Mouse (Mus musculus) midbrain, embryonic 14.5 days (tissue): Measurements from ENCODE around the gene Tomm34. TPM values are rescaled to one million over a fixed set of nuclear protein-coding genes. Genes with fewer than 3 reads are reported as not detected.

Source experiments
- ATAC-seq: fragments of 200-750 bp; cut with Nextera tagmentation; 2 replicates; pipeline ENCODE4 v1.8.0; 2017; ENCODE audit warnings: moderate number of reproducible peaks, moderate library complexity; ENCODE audit not compliant: low FRiP score, low TSS enrichment
- DNase-seq: peaks from one replicate; pipeline ENCODE4 v3.0.0-alpha.2; 2015
- H3K27ac ChIP-seq: fragments of 300-500 bp; sonication (generic); replicated peaks from 2 replicates; pipeline ENCODE4 v1.5.1; 2014; ENCODE audit warnings: mild to moderate bottlenecking, low read depth, low read length, moderate library complexity
- H3K27me3 ChIP-seq: fragments of 300-500 bp; sonication (generic); 2 replicates; pipeline ENCODE4 v1.6.1; 2014; ENCODE audit warnings: low read length, control low read depth, mixed read lengths; ENCODE audit not compliant: control insufficient read depth, insufficient read depth
- H3K36me3 ChIP-seq: fragments of 300-500 bp; sonication (generic); 2 replicates; pipeline ENCODE4 v1.6.1; 2014; ENCODE audit warnings: low read length, control low read depth; ENCODE audit not compliant: control insufficient read depth, insufficient read depth
- H3K4me1 ChIP-seq: fragments of 300-500 bp; sonication (generic); 2 replicates; pipeline ENCODE4 v1.6.1; 2014; ENCODE audit warnings: mild to moderate bottlenecking, antibody characterized with exemption, low read length, control low read depth; ENCODE audit not compliant: control insufficient read depth, insufficient read depth
- H3K4me2 ChIP-seq: fragments of 300-500 bp; sonication (generic); 2 replicates; pipeline ENCODE4 v1.6.1; 2014; ENCODE audit warnings: mild to moderate bottlenecking, low read length, moderate library complexity
- H3K4me3 ChIP-seq: fragments of 300-500 bp; sonication (generic); replicated peaks from 2 replicates; pipeline ENCODE4 v1.5.1; 2014; ENCODE audit warnings: low read depth, low read length
- H3K9ac ChIP-seq: fragments of 300-500 bp; sonication (generic); replicated peaks from 2 replicates; pipeline ENCODE4 v1.6.1; 2014; ENCODE audit warnings: mild to moderate bottlenecking, low read length, moderate library complexity
- H3K9me3 ChIP-seq: fragments of 300-500 bp; sonication (generic); 2 replicates; pipeline ENCODE4 v1.6.1; 2016; ENCODE audit warnings: low read length, control low read depth, mixed read lengths; ENCODE audit not compliant: control insufficient read depth
- WGBS: fragments of 180-500 bp; shearing (Covaris S2); extraction: QIAGEN DNeasy Blood & Tissue Kit; methylation state at CpG from one replicate; pipeline ENCODE4 v1.1.7; 2014; 5-methylcytosine and 5-hydroxymethylcytosine counted together
- polyA plus RNA-seq: library from polyadenylated mRNA; unstranded; fragments of >200 nt; fragmentation: Nextera tagmentation; extraction: Ambion mirVana; gene quantifications from 2 replicates; pipeline ENCODE4 v1.2.1, GENCODE M21; 2014

Tomm34 gene
- polyA plus RNA-seq, 1 experiment from 2014 or later, result 50.3 TPM

DNA sequence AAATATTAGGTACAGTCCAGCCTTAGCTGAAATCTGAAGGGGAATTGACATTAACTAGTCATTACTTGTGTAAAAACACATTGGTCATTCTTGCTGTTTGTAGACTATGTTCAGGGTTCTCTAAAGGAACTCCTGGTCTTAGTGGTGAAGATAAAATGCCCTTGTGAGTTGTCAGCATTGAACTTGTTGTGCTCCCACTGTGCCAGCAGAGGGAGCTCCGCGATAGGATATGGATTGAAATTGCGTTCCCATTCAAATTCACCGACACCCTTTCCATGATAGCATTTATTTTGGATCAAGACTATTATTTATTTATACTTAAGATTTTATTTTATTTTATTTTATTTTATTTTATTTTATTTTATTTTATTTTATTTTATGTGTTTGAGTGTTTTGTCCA is 32.5 kb upstream of the Tomm34 start:
- Histone ChIP-seq H3K27ac (no peak overlapping the region), H3K4me1 (no peaks in the 10 kb centered on the region), H3K4me3 (no peak overlapping the region), H3K9me3 (no peaks in the 10 kb centered on the region), H3K36me3 (peaks cover 58% of the 10 kb centered on the region), H3K27me3 (no peaks in the 10 kb centered on the region), H3K9ac (no peak overlapping the region), H3K4me2 (no peak overlapping the region)
- ATAC-seq, result no peak
- peak; percentile 86 for DNase-seq
- 34% methylated on average over 4 of the region's 4 CpGs for WGBS

DNA sequence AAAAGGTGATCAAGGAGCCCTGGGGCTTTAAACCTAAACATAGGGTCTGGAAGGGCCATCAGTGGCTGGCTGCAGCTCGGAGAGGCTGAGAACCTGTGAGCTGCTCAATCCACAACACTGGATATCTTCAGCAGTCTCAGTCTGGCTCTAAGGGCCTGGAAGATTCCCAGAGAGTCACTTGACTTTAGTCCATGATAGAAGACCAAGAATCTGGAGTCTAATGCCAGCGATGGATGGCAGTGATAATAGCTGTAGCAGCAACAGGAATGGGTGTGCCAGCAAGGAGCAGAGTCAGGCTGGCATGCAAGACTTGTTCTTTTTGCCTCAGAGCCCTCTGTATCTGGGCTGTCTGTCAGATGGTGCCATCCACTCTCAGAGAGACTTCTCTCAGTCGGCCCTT is 31.4 kb upstream of the Tomm34 start:
- DNase-seq, result no peak
- Histone ChIP-seq H3K4me3 (no peak overlapping the region), H3K27me3 (no peaks in the 10 kb centered on the region), H3K27ac (no peak overlapping the region), H3K36me3 (peaks cover 61% of the 10 kb centered on the region), H3K4me1 (no peaks in the 10 kb centered on the region), H3K9me3 (no peaks in the 10 kb centered on the region), H3K9ac (no peak overlapping the region), H3K4me2 (no peak overlapping the region)
- WGBS, result 92% methylated on average over 3 of the region's 3 CpGs
- ATAC-seq, result no peak

DNA sequence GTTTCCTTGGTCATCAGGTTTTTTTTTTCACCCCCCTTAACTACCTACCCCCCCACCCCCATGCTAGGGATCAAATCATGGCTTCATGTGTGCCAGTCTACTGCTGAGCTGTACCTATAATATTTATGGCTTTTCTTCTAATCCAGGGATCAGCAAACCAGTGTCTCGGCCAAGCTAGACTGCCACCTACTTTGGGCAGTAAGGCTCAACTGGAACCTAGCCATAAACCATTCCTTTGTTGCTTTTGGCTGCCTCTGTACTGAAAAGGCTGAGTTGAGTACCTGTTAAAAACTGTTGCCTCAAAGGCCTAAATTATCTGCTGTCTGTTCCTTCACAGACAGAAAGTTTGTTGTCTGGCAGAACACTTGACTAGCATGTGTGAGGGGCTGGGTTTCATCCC is 31.0 kb upstream of the Tomm34 start:
- Histone ChIP-seq H3K9ac (no peak overlapping the region), H3K4me3 (no peak overlapping the region), H3K9me3 (no peaks in the 10 kb centered on the region), H3K27me3 (no peaks in the 10 kb centered on the region), H3K4me1 (no peaks in the 10 kb centered on the region), H3K4me2 (no peak overlapping the region), H3K27ac (no peak overlapping the region), H3K36me3 (peaks cover 61% of the 10 kb centered on the region)
- ATAC-seq (no peak), DNase-seq (no peak)
- WGBS, result 96% methylated on average over 1 of the region's 1 CpGs

DNA sequence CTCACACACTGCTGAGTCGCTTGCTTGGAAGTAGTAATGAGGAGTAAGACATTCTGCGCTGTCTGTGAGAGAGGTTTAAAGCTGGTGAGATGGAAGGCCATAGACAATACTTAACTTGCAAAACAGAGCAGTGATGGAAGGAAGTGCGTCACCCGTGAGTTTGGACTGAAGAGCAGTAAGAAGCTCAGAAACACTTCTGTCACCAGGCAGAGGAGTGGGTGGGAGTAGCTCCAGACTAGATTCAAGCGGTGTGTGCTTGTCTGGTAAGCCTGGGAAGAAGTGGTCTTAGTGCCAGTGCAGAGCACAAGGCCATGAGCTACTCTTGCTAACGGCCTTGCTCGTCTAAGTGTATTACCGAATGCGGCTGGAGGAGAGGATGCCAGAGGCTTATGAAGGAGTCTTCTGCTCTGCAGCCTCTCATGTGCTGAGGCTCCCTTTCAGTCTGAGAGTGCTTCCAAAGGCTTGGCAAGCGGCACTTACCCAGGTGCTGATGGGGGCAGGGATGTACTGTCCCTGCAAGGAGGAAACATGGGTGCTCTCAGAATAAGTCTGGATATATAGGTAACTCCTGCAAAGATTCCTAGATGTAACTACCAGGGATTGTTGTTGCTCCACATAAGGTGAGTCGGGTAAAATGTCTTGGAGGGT is 27.8 kb upstream of the Tomm34 start:
- Histone ChIP-seq H3K4me1 (no peaks in the 10 kb centered on the region), H3K4me3 (no peak overlapping the region), H3K27ac (no peak overlapping the region), H3K36me3 (peaks cover 66% of the 10 kb centered on the region), H3K9me3 (no peaks in the 10 kb centered on the region), H3K4me2 (no peak overlapping the region), H3K27me3 (no peaks in the 10 kb centered on the region), H3K9ac (no peak overlapping the region)
- DNase-seq, result no peak
- 94% methylated on average over 11 of the region's 11 CpGs for WGBS
- no peak for ATAC-seq

DNA sequence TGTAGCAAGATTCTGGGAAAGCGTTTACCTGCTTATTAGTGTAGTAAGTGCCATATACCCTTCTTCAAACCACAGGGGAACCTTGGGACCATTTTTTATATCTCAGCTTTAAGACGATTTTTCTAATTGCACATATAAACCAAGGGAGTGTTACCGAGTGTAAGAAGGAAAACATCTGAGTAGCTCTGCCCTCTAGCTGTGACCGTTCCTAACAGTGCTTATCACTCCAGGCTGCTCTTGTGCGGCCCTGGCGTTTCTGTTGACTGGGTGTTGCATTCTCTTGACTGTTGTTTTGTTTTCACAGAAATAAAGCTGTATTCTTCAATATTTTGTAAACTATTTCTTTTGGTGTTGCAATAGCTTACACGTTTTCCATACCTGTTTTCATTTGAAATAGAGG is 23.2 kb upstream of the Tomm34 start:
- H3K36me3 ChIP-seq, result peaks cover 53% of the 10 kb centered on the region
- 86% methylated on average over 7 of the region's 7 CpGs for WGBS
- no peak for ATAC-seq

DNA sequence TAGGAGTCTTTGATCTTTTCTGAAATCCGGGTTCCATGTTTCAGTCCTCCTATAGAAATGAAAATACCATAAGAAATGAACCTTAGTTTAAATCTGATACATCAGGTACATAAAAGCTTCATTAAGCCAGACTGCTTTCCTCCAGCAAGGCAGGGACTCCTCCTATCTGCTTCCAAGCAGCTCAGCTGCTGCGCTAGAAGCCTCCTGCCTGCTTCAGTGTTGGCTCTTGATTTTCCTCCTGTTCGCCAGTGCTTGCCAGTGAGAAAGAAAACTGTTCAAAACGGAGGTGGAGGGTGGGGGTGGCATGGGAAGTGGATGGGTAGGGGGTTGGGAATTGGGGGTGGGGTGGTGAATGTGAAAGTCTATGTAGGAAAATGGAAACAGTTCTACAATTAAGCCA is 18.5 kb upstream of the Tomm34 start:
- Histone ChIP-seq H3K4me3 (no peak overlapping the region), H3K27ac (no peak overlapping the region), H3K4me1 (no peaks in the 10 kb centered on the region), H3K27me3 (no peaks in the 10 kb centered on the region), H3K9ac (no peak overlapping the region), H3K4me2 (no peak overlapping the region), H3K36me3 (peaks cover 68% of the 10 kb centered on the region), H3K9me3 (no peaks in the 10 kb centered on the region)
- no peak for DNase-seq
- WGBS, result 90% methylated on average over 4 of the region's 4 CpGs
- no peak for ATAC-seq

More for the DNA sequence above, 23.2 kb upstream of the Tomm34 start:
- no peak overlapping the region for H3K4me3 ChIP-seq
- no peaks in the 10 kb centered on the region for H3K4me1 ChIP-seq
- H3K9me3 ChIP-seq, result no peaks in the 10 kb centered on the region
- no peak overlapping the region for H3K9ac ChIP-seq
- no peak overlapping the region for H3K27ac ChIP-seq
- no peak overlapping the region for H3K4me2 ChIP-seq
- no peak for DNase-seq
- H3K27me3 ChIP-seq, result no peaks in the 10 kb centered on the region

DNA sequence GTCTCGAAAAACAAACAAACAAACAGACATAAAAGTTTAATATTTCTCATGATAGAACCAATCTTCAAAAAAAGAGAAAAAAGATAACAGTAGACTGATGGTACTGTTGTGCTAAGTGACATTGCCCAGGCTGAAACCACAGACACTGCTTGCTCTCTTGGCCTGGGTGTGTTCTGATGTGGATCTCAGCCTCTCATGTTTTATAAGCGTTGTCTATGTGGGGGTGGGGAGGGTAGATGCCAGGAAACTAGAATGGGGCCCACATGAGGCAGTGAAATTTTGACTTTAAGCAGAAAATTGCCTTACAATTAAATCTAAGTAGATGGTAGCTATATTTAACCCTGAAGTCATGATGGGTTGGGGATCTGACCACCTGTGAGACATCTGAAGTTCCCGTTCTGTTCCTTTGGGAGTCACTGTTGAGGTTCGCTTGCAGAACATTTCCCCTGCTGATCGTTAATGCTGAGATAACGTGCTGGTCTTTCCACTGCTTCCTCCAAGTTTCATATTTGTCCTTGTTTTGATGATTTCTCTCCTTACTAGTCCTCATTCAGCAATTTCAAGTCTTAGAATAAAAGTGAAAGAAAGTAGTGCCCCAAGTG is 16.5 kb upstream of the Tomm34 start:
- no peaks in the 10 kb centered on the region for H3K27me3 ChIP-seq
- H3K36me3 ChIP-seq, result peaks cover 85% of the 10 kb centered on the region
- no peak for DNase-seq
- no peak overlapping the region for H3K27ac ChIP-seq
- no peak for ATAC-seq
- no peak overlapping the region for H3K4me2 ChIP-seq
- no peak overlapping the region for H3K9ac ChIP-seq
- H3K9me3 ChIP-seq, result no peaks in the 10 kb centered on the region
- no peaks in the 10 kb centered on the region for H3K4me1 ChIP-seq
- no peak overlapping the region for H3K4me3 ChIP-seq
- WGBS, result 94% methylated on average over 6 of the region's 6 CpGs

DNA sequence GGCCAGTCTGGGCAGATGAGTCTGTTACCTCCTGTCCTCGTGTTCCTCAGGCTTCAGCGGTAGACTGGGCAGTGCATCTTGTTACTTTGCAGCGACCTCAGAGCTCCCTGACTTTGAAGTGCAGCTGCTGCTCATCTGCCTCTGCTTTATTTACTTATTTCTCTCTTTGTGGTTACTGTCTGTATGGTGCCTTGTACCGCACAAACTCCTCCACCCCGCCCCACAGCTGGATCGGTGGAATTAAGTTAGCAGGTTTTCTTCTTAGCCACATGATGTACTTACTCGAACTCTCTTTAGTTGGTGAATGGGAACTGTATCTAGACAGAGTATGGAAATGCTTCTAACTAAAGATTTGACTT is 13.4 kb upstream of the Tomm34 start:
- Histone ChIP-seq H3K27me3 (no peaks in the 10 kb centered on the region), H3K36me3 (peaks cover 96% of the 10 kb centered on the region), H3K27ac (no peak overlapping the region), H3K9ac (no peak overlapping the region), H3K4me1 (no peaks in the 10 kb centered on the region), H3K4me2 (no peak overlapping the region), H3K4me3 (no peak overlapping the region), H3K9me3 (no peaks in the 10 kb centered on the region)
- 96% methylated on average over 7 of the region's 7 CpGs for WGBS
- DNase-seq (no peak), ATAC-seq (no peak)

DNA sequence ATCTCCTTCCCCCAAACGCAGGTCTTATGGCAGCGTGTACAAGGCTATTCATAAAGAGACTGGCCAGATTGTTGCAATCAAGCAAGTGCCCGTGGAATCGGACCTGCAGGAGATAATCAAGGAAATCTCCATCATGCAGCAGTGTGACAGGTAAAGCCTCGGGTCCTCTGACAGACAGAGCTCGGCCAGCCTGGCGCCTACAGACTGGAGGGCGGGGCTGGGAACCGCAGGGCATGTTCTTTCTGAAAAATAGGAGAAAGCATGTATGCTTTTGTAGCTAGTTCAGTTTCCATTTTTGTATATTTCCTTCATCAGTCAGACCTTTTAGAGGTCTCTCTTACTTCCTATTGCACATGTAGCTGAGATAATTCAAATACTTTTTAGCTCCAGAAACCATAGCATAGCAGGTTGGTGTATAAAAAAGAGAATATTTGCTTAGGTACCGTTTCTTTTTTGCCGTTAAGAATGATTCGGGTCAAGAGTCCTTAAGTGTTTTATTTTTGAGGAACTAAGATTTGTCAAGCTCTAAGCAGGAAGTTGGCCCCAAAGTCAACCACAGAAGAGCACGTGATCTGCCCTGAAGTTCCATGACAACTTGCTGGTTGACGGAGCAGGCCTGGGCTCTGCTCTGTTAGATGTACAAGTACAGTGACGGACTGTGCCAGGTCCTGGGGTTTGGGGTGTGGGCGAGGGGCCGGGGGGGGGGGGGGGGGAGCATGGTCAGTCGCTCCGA is 12.8 kb upstream of the Tomm34 start:
- Histone ChIP-seq H3K36me3 (peaks cover 90% of the 10 kb centered on the region), H3K27me3 (no peaks in the 10 kb centered on the region), H3K4me3 (no peak overlapping the region), H3K4me1 (no peaks in the 10 kb centered on the region), H3K9ac (no peak overlapping the region), H3K4me2 (no peak overlapping the region), H3K27ac (no peak overlapping the region), H3K9me3 (no peaks in the 10 kb centered on the region)
- WGBS, result 91% methylated on average over 19 of the region's 19 CpGs
- ATAC-seq (no peak), DNase-seq (no peak)
